Mouse (Mus musculus): ENCODE measurements around the gene Ttc30a1.
"Not testable (repeated sequence)": the region's sequence is repeated elsewhere in the genome, so short reads cannot be mapped to it uniquely, and the experiment has no call there.

Ttc30a1 gene

DNA sequence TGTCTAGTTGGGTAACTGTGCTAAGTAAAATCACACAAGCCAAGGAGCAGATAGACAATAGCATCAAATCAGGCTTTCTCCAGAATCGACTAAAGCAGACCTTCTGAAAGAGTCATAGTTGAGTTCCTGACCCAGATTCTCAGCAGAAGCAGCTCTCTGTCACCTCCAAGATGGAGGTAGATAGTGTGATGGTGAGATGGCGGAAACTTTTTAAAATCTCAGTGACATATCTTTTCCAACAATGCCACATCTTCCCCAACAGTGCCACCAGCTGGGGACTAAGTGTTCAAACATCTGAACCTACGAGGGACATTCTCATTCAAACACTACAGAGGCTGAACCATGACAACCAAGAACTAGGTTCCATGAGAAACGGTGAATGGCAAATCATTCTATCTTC lies 859 bp upstream of the Ttc30a1 start:
- no peak for DNase-seq

DNA sequence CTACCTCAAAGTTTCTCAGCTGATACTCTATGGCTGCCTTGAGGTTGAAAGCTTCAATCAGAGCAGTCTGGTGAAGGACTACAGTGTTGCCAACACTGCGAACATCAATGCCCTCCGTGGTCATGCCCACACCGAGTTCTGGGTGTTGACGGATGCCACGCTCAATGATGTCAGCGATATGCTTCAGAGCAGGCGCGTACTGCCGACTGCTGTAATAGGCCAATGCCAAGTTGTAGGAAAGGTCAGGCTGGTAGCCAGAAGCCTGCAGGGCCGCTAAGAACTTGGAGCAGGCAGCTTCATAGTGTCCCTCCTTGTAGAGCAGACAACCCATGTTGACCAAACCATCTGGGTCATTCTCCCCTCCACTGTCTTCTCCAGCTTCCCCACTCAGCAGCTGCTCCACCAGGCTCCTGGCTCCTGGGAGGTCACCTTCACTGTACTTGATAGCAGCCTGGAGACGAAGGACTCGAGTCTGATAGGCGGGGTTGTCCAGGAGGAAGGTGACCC lies 781 bp downstream of the Ttc30a1 start:
- not testable (repeated sequence) for DNase-seq

DNA sequence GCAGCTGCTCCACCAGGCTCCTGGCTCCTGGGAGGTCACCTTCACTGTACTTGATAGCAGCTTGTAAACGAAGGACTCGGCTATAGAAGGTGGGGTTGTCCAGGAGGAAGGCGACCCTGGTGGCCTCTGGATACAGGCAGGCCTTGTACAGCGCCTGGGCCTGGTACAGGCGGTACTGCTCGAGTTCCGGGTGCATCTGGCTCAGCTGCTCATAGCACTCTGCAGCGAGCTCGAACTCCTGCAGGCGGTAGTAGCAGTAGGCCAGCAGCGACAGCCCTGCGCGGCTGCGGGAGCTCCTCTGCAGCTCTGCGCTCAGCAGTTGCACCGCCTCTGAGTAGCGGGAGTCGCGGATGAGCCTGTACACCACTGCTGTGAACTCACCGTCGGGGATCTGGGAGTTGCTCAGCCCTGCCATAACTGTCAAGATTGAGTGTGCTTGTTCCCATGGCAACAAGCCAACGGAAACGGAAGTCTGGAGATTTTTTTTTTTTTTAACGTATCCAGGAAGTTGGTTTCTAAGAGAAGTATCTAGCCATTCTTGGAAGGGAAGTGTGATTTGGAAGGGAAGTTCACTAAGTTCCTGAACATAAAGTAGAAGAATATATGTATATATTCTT lies 3.9 kb downstream of the Ttc30a1 start, which contains the start of gene Ttc30a2:
Ttc30a2 (minus strand) TSS at position 419 of the 617 bp plus-strand sequence.
- DNase-seq, result not testable (repeated sequence)

DNA sequence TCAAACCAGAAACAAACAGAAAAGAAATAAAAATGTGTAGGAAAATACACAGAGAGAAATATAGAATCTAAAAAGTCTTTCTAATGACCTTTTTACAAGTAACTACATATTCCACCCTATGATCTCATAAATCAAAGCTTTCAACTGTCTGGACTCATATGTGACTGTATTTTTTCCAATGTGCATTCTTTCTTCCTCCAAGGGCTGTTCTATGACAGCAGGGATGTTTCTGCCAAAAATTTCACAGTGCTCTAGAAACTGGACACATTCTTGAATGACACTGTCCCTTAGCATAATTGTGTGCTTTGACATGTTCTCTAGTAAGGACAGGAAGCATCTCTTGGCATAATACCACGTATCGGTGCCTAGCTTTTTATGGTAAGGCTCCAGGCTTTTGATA lies 5.7 kb downstream of the Ttc30a1 start:
- DNase-seq, result not testable (repeated sequence)

DNA sequence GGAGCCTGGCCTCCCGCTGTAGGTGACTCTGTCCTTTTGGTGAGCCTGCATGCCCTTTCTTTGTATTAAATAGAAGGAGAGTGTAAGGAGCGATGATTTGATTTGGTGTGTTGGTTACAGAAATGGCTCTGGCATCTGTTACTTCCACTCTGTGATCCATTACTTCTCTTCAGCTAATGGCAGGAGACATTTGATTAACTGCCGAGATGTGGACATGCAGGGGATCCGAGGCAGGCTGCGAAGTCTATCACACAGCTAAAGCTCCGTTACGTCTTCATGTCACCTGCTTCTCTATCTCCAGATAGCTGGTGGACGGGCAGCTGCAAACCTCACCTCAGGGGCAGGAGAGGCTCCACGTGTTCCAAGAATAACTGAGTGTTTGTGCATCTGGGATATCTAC lies 7.6 kb downstream of the Ttc30a1 start:
- DNase-seq, result no peak

DNA sequence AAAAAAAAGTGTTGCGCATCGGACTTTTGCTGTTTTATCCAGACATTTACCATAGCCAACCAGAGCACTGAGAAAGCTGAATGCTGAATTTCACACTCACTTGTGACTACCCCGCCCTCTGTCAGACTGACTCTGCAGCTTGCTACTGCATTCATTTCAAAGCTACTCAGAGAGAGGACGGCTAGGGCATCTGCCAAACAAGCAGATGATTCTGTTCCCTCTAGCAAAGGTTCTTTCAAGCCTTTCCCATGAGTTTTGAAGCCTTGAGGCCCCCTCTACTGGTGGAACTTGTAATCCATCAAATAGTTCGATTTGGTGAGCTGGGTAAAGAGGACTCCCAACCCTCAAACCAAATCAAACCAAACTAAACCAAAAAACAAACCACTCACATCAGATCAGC lies 16.8 kb downstream of the Ttc30a1 start:
- peak; percentile 43 for DNase-seq

DNA sequence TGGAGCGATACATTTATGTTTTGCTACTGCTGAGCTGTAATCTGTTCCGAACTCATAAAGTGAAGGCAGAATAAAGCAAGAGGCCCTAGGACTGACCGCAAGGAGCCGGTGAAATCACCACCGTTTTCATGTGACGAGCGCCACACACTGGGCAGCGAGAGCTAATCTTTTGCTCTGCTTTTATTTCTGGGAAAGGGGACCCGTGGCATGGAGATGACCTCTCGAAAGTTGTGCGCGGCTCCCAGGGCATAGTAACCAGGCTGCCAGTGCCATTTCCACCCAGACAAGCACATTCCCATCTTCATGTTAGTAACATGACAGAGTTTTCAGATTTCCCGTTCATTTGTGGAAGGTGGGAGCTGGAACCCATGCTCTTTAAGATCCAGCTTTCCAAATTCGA lies 17.3 kb downstream of the Ttc30a1 start:
- DNase-seq, result peak; percentile 58

DNA sequence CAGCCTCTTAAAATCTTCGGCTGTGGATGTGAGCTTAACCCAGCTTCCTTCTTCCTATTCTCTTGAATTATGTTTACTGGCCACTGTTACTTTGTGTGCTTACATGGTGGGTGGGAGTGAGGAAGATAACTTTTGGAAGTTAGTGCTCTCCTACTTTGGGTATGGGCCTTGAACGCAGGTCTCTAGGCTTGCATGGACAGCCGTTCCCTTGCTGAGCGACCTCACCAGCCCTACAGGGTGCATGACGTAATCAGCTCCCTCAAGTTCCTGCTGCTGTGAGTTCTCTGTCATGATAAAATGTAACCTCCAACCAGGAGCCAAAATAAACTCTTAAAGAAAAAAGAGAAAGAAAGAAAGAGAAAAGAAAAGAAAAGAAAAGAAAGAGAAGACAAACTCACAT lies 17.7 kb downstream of the Ttc30a1 start:
- DNase-seq, result no peak

DNA sequence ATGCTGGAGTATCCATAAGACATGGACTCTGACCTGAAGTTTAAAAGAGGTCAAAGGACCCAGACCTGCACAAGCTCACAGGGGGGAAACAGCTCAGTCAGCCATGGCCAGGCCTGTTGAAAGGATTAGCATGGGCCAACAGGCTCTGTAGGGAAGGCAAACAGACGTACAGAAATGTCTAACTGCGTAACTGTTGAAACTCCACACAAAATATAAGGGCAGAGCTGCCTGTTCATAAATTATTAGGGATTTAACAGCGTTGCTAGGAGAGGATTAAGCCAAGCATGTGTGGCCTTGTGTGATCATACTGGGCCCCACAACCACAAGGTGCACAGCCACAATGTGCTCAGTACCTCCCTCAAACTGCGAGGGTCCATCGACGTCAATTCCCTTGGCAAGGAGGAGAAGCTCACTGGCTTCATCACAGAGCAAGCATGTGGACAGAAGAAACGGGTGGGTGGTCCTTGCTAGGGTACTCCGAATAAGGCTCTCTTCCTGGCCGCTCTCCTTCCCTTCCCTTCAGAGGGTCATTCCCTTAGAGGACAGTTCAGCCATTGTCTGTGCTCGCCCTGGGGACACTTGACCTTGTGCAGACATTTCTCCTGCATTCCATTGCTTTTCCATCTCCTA lies 18.4 kb downstream of the Ttc30a1 start:
- DNase-seq, result no peak

DNA sequence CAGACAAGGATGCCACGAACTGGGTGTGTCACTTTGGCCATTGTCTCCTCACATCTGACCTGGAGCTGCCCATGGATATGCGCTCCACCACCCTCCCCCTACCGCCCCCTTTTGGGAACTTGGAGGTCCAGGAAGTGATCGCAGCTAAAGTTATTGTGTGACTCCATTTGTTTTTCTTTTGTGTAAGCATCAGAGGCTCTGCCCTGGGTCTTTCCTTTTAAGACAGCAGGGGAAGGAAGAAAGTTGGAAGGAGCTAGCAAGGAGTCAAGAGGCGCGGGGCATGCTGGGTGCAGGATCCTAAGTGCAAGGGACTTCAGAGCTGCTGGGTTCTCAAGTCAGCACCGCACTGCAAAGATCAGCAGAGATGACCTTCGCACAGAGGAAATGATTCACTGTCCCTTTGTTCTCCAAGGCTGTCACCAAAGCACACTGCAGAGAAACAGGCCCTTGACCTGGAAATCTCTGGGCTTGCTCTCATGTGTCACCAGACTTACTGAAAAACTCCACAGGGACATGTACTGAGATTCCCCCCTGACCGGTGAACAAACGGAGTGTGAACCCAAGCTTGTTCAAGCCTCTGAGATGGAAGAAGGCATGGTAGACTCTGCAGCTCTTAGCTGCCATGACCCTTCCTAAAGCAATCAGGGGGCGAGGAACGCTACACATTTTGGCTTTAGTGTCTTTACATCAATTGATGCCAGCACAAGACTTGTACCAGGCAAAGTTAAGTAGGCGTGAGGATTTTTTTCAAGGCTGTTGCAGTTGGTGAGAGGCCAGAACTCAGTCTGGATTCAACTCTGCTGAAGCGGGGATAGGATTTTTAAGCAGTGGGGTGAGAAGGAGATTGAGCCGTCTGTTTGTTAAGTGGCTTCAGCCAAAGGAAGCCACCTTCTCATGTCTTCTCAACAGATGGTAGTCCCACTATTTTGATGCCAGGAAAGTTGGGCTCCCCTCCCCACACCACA lies 21.1 kb downstream of the Ttc30a1 start:
- no peak for DNase-seq

DNA sequence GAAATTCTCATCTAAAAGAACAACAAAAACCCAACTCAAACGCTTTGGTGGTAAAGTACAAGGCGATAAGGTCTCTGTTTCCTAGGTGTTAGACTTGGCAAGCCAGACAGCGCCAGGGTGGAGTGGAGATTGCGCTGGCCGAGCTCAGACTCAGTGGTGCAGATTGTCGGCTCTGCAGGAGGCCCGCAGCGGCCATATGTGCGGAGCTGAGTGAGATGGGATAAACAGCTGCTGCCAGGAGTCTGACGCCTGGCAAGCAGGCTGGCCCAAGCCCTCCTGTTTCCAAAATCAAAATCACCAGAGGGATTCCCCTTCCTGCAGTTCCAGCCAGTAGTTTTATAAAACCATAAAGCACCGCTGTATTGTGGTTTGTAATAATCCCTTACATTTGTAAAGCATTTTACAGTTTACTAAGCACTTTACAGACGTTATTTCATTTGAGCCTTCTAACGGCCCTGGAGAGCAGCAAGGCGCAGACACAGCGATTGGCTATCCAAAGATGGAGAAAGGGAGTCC lies 21.9 kb downstream of the Ttc30a1 start:
- no peak for DNase-seq

DNA sequence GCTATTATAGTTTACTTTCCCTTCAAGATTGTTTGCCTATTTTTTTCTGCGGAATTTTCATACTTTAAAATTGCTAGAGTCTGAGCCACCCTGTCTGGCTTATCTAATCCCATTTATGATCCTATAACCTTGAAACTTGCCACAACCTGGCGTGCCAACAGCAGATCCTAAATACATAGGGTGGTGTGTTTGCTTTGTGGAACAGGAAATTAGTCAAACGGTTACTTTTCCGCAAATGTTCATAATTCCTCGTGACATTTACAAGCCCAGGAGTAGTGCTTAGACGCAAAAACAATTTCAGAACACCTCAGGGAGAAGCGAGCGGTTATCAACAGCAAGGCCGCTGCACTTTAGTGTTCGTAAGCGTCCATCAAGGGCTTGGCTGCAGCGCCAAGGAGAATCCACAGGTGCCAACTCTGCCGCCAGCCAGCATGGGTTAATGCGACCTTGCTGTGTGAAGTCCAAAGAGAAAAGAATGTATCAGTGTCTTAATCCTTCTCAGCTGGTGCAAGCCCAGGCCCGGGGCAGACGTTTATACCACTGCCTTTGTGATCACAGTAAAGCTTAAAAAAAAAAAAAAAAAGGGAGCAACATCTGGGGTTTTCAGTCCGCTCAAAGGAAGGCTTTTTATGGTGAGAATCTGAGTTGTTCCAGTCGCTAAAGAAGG lies 22.5 kb downstream of the Ttc30a1 start:
- DNase-seq, result no peak

DNA sequence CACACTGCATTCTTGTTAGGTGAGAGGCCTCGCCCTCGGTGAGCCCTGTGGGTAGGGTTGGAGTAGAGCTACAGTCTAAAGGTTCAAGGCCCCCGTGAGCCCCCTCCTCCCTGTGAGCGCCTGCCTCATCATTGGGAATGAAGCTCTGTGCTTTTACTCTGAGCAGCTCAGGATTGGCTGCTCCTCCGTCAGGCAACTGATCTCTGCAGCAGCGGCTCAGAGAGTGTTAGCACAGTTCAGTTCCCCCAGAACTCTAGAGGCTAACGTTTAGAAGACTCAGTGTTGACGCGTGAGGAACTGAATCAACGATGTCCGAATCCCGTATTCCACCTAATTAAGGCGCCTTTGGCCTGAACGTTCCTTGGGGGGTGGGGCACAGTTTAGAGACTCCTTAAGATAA lies 26.1 kb downstream of the Ttc30a1 start:
- no peak for DNase-seq

DNA sequence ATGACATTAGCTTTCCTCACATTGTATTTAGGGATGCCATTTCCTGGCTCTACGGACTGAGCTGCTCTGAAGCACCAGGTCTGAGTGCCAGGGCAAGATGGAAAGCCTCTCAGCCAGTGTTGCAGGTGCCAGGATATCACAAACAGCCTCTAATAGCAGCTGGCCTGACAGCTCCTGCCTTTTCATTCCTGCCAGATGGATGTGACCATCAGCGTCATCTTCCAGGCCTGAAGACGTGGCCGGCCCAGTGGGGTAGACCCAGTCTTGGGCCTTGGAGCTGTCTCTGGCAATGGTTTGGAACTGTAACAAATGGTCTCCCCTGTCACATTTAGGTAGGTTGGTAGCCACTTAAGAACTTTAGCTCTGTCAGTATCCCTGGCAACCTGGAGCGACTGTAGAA lies 28.4 kb downstream of the Ttc30a1 start:
- no peak for DNase-seq

DNA sequence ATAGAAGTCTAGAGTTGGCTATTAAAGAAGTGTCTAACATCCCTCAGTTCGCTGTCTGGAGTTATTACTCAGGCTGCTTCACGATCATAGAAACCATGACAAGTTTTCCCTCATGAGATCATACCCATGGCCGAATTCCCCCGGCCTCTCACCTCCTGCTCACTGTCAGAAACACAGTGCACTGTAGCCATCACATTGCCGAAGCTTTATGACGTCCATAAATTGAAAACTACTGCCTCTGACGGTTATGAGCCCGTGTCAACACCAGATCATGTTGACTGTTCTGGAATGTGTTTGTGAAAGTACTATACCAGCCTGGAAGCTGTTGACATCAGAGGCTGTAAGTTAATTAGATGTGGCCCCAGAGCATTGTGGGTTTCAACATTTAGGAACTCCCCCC lies 31.1 kb downstream of the Ttc30a1 start:
- DNase-seq, result no peak

DNA sequence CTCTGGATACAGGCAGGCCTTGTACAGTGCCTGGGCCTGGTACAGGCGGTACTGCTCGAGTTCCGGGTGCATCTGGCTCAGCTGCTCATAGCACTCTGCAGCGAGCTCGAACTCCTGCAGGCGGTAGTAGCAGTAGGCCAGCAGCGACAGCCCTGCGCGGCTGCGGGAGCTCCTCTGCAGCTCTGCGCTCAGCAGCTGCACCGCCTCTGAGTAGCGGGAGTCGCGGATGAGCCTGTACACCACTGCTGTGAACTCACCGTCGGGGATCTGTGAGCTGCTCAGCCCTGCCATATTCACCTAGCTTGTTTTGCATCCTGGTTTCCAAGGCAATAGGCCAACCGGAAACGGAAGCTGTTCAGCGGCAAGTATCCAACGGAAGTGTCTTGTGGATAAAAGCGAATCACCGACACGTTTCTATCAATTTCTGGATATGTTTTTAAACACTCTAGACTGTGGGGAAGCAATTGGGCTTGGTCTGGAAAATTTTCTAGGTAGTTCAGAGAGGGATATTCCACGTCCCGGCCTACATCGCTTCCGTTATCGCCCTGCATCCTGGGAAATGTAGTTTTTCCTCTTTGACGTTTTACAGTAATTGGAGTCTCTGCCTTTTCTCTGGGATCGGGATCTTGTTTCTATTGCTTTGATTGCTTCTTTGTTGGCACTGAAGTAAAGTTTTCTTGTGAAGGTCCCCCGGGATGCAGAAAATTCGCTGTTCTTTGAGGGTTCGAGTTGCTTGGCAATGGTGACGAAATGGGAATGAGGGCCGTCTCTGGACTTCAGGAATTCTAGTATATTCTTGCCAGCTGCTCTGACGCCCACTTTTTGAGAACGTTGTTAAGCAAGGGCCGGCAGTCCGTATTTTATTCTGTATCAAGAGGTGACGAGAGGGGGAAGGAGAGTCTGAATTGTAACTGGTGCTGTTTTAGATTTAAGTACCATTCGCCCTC lies 43.4 kb downstream of the Ttc30a1 start, which contains the start of gene Ttc30b:
Ttc30b (minus strand) TSS at position 469 of the 947 bp plus-strand sequence.
- DNase-seq, result peak; percentile 64

DNA sequence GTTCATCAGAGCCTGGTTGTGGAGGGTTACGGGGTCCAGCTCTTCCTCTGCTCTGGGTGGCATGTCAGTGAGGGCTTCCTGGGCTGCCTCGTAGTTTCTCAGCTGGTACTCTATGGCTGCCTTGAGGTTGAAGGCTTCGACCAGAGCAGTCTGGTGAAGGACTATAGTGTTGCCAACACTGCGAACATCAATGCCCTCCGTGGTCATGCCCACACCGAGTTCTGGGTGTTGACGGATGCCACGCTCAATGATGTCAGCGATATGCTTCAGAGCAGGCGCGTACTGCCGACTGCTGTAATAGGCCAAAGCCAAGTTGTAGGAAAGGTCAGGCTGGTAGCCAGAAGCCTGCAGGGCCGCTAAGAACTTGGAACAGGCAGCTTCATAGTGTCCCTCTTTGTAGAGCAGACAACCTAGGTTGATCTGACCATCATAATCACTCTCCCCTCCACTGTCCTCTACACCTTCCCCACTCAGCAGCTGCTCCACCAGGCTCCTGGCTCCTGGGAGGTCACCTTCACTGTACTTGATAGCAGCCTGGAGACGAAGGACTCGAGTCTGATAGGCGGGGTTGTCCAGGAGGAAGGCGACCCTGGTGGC lies 44.1 kb downstream of the Ttc30a1 start:
- not testable (repeated sequence) for DNase-seq

DNA sequence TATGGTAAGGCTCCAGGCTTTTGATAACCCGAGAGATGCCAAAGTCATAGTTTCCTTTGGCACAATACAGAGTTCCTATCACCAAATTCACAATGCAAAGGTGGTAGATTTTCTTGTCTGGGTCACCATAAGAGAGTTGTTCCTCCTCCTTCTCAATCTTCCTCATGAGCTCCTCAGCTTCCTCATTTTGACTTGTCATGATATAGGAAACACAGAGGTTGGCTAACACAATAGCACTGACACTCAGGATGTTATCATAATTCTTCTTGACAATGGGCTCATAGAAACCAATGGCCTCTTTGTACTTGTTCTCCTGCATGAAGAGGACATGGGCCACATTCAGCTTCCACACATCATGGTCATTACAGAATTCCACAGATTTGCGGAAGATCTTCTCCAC lies 45.1 kb downstream of the Ttc30a1 start:
- DNase-seq, result not testable (repeated sequence)

DNA sequence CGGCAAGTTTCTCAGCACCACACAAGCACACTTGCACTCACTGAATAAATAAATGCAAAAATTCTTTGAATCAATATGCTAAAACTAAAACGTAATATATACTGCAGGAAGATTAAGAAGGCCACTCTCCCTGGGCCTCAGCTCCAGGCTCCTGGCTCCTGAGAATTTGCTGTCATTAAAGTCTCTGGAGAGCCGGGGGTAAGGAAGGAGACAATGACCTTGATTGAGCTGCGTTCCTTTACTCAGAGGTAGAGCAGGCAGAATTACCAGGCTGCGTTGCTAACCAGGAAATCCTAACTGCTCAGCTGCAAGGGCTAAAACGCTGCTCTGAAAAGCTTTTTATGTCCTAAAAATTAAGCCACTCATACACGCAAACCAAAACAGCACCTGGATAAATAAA lies 48.2 kb downstream of the Ttc30a1 start:
- DNase-seq, result no peak

DNA sequence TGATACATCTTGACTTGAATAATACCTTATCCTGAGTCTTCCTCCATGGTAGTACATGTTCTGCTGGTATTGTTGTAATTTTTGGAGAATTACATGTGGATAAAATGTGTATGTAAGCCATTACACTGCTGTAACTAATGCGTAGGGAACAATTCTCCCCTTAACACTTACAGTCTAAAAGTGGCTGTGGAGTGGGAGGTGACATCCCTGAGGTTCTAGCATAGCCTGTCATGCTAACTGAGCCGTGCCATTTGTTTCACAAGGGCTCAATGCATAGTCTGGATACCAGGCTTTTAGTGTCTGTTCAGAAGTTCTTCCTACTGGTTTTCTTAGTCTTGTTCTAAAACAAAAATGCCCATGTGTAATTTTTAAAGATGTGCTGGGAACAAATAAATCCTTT lies 50.8 kb downstream of the Ttc30a1 start:
- no peak for DNase-seq

Data from right cerebral cortex, postnatal 14 days (tissue).